Mouse (Mus musculus) large intestine, adult 2 months (tissue): ENCODE measurements around the gene Hoxb6. TPM values are rescaled to one million over a fixed set of nuclear protein-coding genes. Genes with fewer than 3 reads are reported as not detected.

ENCODE experiments used
- DNase-seq: peaks from one replicate; pipeline ENCODE4 v3.0.0-alpha.2; 2012; ENCODE audit warnings: low read depth, low spot score
- WGBS: fragments of 180-500 bp; shearing (Covaris S2); methylation state at CpG from one replicate; pipeline ENCODE4 v1.1.7; 2018; 5-methylcytosine and 5-hydroxymethylcytosine counted together
- polyA plus RNA-seq: library from polyadenylated mRNA; depleted of rRNA; stranded (reverse); fragments of >200 nt; gene quantifications from 2 replicates; pipeline ENCODE4 v1.2.3, GENCODE M21; 2012

Gene Hoxb6
- polyA plus RNA-seq, 1 experiment: 23.1 TPM

- 49% methylated on average over 22 of the region's 22 CpGs for WGBS
- DNase-seq: no peak
These were observed 33.5 kb downstream of the Hoxb6 start for GRCm38 (mm10) chr11:96325747-96326212.

GRCm38 (mm10) chr11:96326705-96327104 is 34.4 kb downstream of the Hoxb6 start:
- DNase-seq: no peak
- 64% methylated on average over 12 of the region's 12 CpGs for WGBS

GRCm38 (mm10) chr11:96327122-96327521 is 34.8 kb downstream of the Hoxb6 start:
- 65% methylated on average over 7 of the region's 7 CpGs for WGBS
- DNase-seq: no peak

- DNase-seq: no peak
- WGBS: 64% methylated on average over 5 of the region's 5 CpGs
These were observed 35.5 kb downstream of the Hoxb6 start for GRCm38 (mm10) chr11:96327750-96328149.

- DNase-seq: no peak
- WGBS: 62% methylated on average over 8 of the region's 8 CpGs
These were observed 36.3 kb downstream of the Hoxb6 start for GRCm38 (mm10) chr11:96328605-96329004.

GRCm38 (mm10) chr11:96332105-96332504 is 39.8 kb downstream of the Hoxb6 start:
- no peak for DNase-seq
- whole genome bisulfite sequencing: 11% methylated on average over 8 of the region's 8 CpGs

- DNase-seq: no peak
- 36% methylated on average over 35 of the region's 35 CpGs for WGBS
These were observed 40.3 kb downstream of the Hoxb6 start for GRCm38 (mm10) chr11:96332618-96333032.

- 24% methylated on average over 17 of the region's 17 CpGs for WGBS
- no peak for DNase-seq
These were observed 41.1 kb downstream of the Hoxb6 start for GRCm38 (mm10) chr11:96333241-96334001.

- DNase-seq: no peak
- WGBS: 20% methylated on average over 2 of the region's 2 CpGs
These were observed 41.7 kb downstream of the Hoxb6 start for GRCm38 (mm10) chr11:96334002-96334364.

GRCm38 (mm10) chr11:96334998-96335397 is 42.7 kb downstream of the Hoxb6 start:
- no peak for DNase-seq
- 37% methylated on average over 3 of the region's 3 CpGs for WGBS

- 40% methylated on average over 2 of the region's 2 CpGs for WGBS
- DNase-seq: no peak
These were observed 44.3 kb downstream of the Hoxb6 start for GRCm38 (mm10) chr11:96336597-96336996.

- 71% methylated on average over 6 of the region's 6 CpGs for WGBS
- DNase-seq: no peak
These were observed 44.8 kb downstream of the Hoxb6 start for GRCm38 (mm10) chr11:96337026-96337425.

- no peak for DNase-seq
- WGBS: 71% methylated on average over 7 of the region's 7 CpGs
These were observed 46.9 kb downstream of the Hoxb6 start for GRCm38 (mm10) chr11:96338957-96339855.

GRCm38 (mm10) chr11:96340698-96341365 is 48.6 kb downstream of the Hoxb6 start:
- WGBS: 19% methylated on average over 32 of the region's 36 CpGs
- no peak for DNase-seq

GRCm38 (mm10) chr11:96341701-96342575 is 49.7 kb downstream of the Hoxb6 start:
- no peak for DNase-seq

GRCm38 (mm10) chr11:96342576-96342930 is 50.3 kb downstream of the Hoxb6 start:
- 42% methylated on average over 4 of the region's 4 CpGs for WGBS
- DNase-seq: no peak

More at GRCm38 (mm10) chr11:96341701-96342575, 49.7 kb downstream of the Hoxb6 start:
- WGBS: 38% methylated on average over 40 of the region's 40 CpGs

GRCm38 (mm10) chr11:96343206-96343745 is 51.0 kb downstream of the Hoxb6 start:
- no peak for DNase-seq
- WGBS: 81% methylated on average over 2 of the region's 2 CpGs

GRCm38 (mm10) chr11:96344061-96344877 is 52.0 kb downstream of the Hoxb6 start:
- WGBS: 67% methylated on average over 40 of the region's 40 CpGs
- DNase-seq: no peak
